Mouse (Mus musculus) left cerebral cortex, postnatal 14 days (tissue): Measurements from ENCODE around the gene Ociad1. TPM values are rescaled to one million over a fixed set of nuclear protein-coding genes. Genes with fewer than 3 reads are reported as not detected.

Experiments
- DNase-seq, 2 experiments: peaks; one replicate each; pipeline ENCODE4 v3.0.0; 2021 to 2022; ENCODE audit warnings: low spot score in 2 of 2, mixed read lengths in 1 of 2
- intact Hi-C: fragments of 180-260 bp; cut with DNase I; formaldehyde crosslinking; loops from one replicate; pipeline ENCODE4 v1.15.1; 2025
- total RNA-seq, 2 experiments: library from RNA; stranded (reverse); gene quantifications; 2 replicates each; pipeline ENCODE4 v1.2.3; 2021

Gene Ociad1
- total RNA-seq, 2 experiments from 2014 or later = 389 to 400 TPM

DNA sequence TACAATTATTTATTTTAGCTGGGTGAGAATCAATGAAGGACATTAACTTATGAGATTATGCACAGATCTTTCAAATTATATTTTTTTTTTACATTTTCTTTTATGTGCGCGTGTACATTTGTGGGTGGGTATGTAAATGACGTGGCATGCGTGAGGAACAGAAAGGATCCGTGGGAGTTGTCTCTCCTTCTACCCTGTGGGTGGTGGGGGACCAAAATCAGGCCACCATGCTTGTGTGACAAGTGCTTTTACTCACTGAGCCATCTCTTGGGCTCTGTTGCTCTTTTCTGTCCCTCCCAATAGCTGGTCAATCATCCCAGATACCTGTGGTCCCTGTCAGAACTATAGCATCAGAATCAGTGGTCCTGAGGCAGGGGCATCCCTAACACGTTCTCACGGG is 69.8 kb downstream of the Ociad1 start:
- no peak for DNase-seq

DNA sequence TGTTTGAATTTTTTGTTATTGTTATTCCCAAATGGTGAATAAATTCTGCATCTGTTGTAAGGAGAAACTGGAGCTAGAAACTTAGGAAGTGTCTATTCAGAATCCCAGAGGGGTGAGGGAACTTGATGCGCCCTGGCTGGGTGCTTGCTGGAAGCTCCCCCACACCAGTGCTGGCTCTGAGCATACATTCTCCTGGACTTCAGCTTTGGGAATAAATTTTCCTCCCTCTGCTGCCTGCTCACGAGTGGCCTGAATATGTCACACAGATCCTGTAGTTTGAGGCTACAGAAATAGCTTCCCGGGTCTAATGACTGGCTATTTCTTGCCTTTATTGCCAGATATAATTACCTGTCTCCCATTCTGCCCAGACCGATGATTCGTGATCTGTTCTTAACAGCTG is 70.2 kb downstream of the Ociad1 start:
- no peak for DNase-seq
- intact Hi-C loops = no loop called here

More for the DNA sequence above, 69.8 kb downstream of the Ociad1 start:
- intact Hi-C loops = no loop called here

Other genes with a start within 250 kb of the Ociad1 start
- gene Fryl, start 36.2 kb upstream of the Ociad1 start, total RNA-seq = 10 to 100 TPM; 48.3 to 49.7 TPM
- 100 to 1,000 TPM in 1 of 2 experiments, 10 to 100 TPM in 1; 88.3 to 110 TPM for gene Ociad2, start 48.2 kb downstream of the Ociad1 start, total RNA-seq
- 1 to 10 TPM; 4.0 to 6.4 TPM for gene Cwh43, start 113.3 kb downstream of the Ociad1 start, total RNA-seq
- 100 to 1,000 TPM; 120 to 125 TPM for gene Dcun1d4, start 188.2 kb downstream of the Ociad1 start, total RNA-seq